Mouse (Mus musculus) heart, postnatal 0 days (tissue): ENCODE data around the gene Aaas. TPM values are rescaled to one million over a fixed set of nuclear protein-coding genes. Genes with fewer than 3 reads are reported as not detected.

ENCODE experiments used
- ATAC-seq: fragments of 200-750 bp; cut with Nextera tagmentation; 2 replicates; pipeline ENCODE4 v1.8.0; 2017; ENCODE audit warnings: low read depth, moderate number of reproducible peaks, moderate library complexity; ENCODE audit not compliant: insufficient read depth
- DNase-seq: peaks from one replicate; pipeline ENCODE4 v3.0.0-alpha.2; 2016; ENCODE audit warnings: low spot score
- H3K27ac ChIP-seq: fragments of 300-500 bp; sonication (generic); 2 replicates; pipeline ENCODE4 v1.5.1; 2014; ENCODE audit warnings: low read depth, mild to moderate bottlenecking
- H3K27me3 ChIP-seq: fragments of 300-500 bp; sonication (generic); 2 replicates; pipeline ENCODE4 v1.6.1; 2014; ENCODE audit warnings: low read length, mixed read lengths; ENCODE audit not compliant: control insufficient read depth, insufficient read depth
- H3K36me3 ChIP-seq: fragments of 300-500 bp; sonication (generic); replicated peaks from 2 replicates; pipeline ENCODE4 v1.6.1; 2014; ENCODE audit warnings: low read length, mixed read lengths; ENCODE audit not compliant: control insufficient read depth, insufficient read depth
- H3K4me1 ChIP-seq: fragments of 300-500 bp; sonication (generic); 2 replicates; pipeline ENCODE4 v1.6.1; 2014; ENCODE audit warnings: antibody characterized with exemption; ENCODE audit not compliant: control insufficient read depth, insufficient read depth
- H3K4me2 ChIP-seq: fragments of 300-500 bp; sonication (generic); 2 replicates; pipeline ENCODE4 v1.6.1; 2014; ENCODE audit warnings: low read depth, mild to moderate bottlenecking, low read length, moderate library complexity
- H3K4me3 ChIP-seq: fragments of 300-500 bp; sonication (generic); 2 replicates; pipeline ENCODE4 v1.5.1; 2014; ENCODE audit warnings: low read depth, low read length
- H3K9ac ChIP-seq: fragments of 300-500 bp; sonication (generic); replicated peaks from 2 replicates; pipeline ENCODE4 v1.6.1; 2014; ENCODE audit warnings: low read depth, low read length, mixed read lengths
- H3K9me3 ChIP-seq: fragments of 300-500 bp; sonication (generic); replicated peaks from 2 replicates; pipeline ENCODE4 v1.6.1; 2016; ENCODE audit warnings: low read length; ENCODE audit not compliant: control insufficient read depth
- CTCF ChIP-seq: IDR thresholded peaks from 2 replicates; pipeline ENCODE4 v1.5.1; 2016; ENCODE audit warnings: antibody characterized with exemption, control low read depth, low read depth
- EP300 ChIP-seq: IDR thresholded peaks from 2 replicates; pipeline ENCODE4 v1.6.1; 2016; ENCODE audit warnings: antibody characterized with exemption, low read depth
- WGBS: fragments of 180-500 bp; shearing (Covaris S2); extraction: QIAGEN DNeasy Blood & Tissue Kit; methylation state at CpG from one replicate; pipeline ENCODE4 v1.1.7; 2014; 5-methylcytosine and 5-hydroxymethylcytosine counted together
- polyA plus RNA-seq: library from polyadenylated mRNA; unstranded; fragments of >200 nt; fragmentation: Nextera tagmentation; extraction: Ambion mirVana; gene quantifications from 2 replicates; pipeline ENCODE4 v1.2.1, GENCODE M21; 2015
- total RNA-seq: library from RNA; depleted of rRNA; stranded (reverse); fragments of >200 nt; gene quantifications from 2 replicates; pipeline ENCODE4 v1.2.3, GENCODE M21; 2014; ENCODE audit warnings: low replicate concordance; rRNA removed

The Aaas gene
- total RNA-seq: 25.9 and 59.6 TPM in 2 replicates
- polyA plus RNA-seq: 18.8 and 20.4 TPM in 2 replicates

GRCm38 (mm10) chr15:102350138-102350941 lies at the start of gene Aaas:
Gene Aaas, minus strand, starts transcription at chr15:102350771.
- Histone ChIP-seq H3K27ac (peak within 1 kb of the TSS; percentile 80), H3K36me3 (peaks cover 4% of the 10 kb centered on the region), H3K4me3 (peak within 1 kb of the TSS; percentile 85), H3K4me2 (peak within 1 kb of the TSS; percentile 90), H3K9ac (peak within 1 kb of the TSS; percentile 81), H3K27me3 (no peaks in the 10 kb centered on the region), H3K9me3 (no peaks in the 10 kb centered on the region), H3K4me1 (peaks cover 14% of the 10 kb centered on the region; the same call in 1 of the 2 replicates)
- peak; percentile 95 for DNase-seq
- TF ChIP-seq EP300 (no peak), CTCF (peak; percentile 80)
- peak; percentile 89 for ATAC-seq
- WGBS: under 1% methylated on average over 56 of the region's 56 CpGs

DNA sequence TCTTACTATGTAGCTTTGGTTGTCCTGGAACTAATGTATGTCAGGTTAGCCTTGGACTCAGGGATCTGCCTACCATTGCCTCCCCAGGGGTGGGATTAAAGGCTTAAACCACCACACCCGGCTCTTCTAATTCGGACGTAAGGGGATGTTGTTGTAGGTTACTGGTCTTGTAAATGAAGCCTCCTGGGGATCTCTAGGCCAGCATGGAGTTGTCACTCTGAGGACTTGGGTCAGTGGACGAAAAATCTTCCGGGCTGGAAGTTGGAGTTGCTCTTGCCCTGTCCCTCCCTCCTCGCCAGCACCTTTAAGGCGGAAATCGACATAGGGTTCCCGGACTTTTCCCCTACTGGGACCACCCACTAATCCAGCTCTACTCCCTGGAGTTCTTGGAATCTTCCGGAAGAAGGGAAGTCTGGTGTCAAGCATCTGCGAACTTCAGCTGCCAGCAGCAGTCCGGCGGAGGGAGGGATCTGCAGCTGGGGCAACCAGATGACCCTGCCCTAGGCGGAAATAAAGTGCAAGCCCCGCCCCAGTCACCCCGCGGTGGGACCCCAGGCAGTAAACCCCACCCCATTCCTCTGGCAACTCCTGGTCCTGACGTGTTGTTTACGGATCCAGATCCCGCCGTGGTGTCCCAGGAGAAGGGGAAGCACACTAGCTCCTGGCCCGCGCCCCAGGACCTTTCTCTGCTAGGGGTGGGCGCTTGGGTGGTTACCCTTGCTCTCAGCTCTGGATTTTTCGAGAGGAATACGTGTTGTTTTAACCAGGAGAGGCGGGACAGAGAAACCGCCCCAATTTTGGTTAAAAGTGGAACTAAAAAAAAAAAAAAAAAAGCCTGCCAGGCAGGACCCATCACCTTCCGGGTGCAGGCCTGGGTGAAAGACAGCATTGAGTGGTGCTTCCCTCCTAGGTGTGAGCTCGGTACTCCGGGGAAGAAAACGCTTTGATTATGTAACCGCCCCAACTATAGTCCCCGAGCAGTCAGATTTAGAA lies 49.0 kb upstream of the Aaas start:
- DNase-seq (peak; percentile 90), ATAC-seq (peak; percentile 91)
- Histone ChIP-seq H3K9ac (peak overlapping the region; percentile 62), H3K9me3 (no peaks in the 10 kb centered on the region), H3K36me3 (no peaks in the 10 kb centered on the region), H3K4me2 (peak overlapping the region; percentile 68), H3K4me3 (peak overlapping the region; percentile 50), H3K4me1 (peaks cover 10% of the 10 kb centered on the region), H3K27ac (peak overlapping the region; percentile 96), H3K27me3 (no peaks in the 10 kb centered on the region)
- TF ChIP-seq EP300 (peak; percentile 48; the same call in 1 of the 2 replicates), CTCF (no peak)
- 1% methylated on average over 34 of the region's 34 CpGs for WGBS

- H3K36me3 ChIP-seq: no peaks in the 10 kb centered on the region
- peaks cover 9% of the 10 kb centered on the region; the same call in 1 of the 2 replicates for H3K4me1 ChIP-seq
- peak overlapping the region; percentile 62; the same call in 1 of the 2 replicates for H3K9ac ChIP-seq
- WGBS: 32% methylated on average over 5 of the region's 5 CpGs
- H3K4me2 ChIP-seq: peak overlapping the region; percentile 68
- H3K27ac ChIP-seq: peak overlapping the region; percentile 96
- no peak for DNase-seq
- H3K4me3 ChIP-seq: peak overlapping the region; percentile 50; the same call in 1 of the 2 replicates
- no peaks in the 10 kb centered on the region for H3K27me3 ChIP-seq
- no peak for TF ChIP-seq CTCF
- TF ChIP-seq EP300: no peak
- no peak for ATAC-seq
- no peaks in the 10 kb centered on the region for H3K9me3 ChIP-seq
Measured at GRCm38 (mm10) chr15:102398629-102399028, 48.1 kb upstream of the Aaas start.

GRCm38 (mm10) chr15:102395061-102395460 lies 44.5 kb upstream of the Aaas start:
- peak overlapping the region; percentile 57 for H3K27ac ChIP-seq
- no peaks in the 10 kb centered on the region for H3K9me3 ChIP-seq
- peaks cover 9% of the 10 kb centered on the region; the same call in 1 of the 2 replicates for H3K4me1 ChIP-seq
- no peak overlapping the region; the same call in 1 of the 2 replicates for H3K9ac ChIP-seq
- ATAC-seq (no peak), DNase-seq (no peak)
- H3K4me2 ChIP-seq: no peak overlapping the region
- no peaks in the 10 kb centered on the region for H3K27me3 ChIP-seq
- no peak overlapping the region for H3K4me3 ChIP-seq
- WGBS: 17% methylated on average over 3 of the region's 3 CpGs
- no peak for TF ChIP-seq CTCF
- TF ChIP-seq EP300: no peak
- no peaks in the 10 kb centered on the region for H3K36me3 ChIP-seq

- H3K36me3 ChIP-seq: no peaks in the 10 kb centered on the region
- ATAC-seq (peak; percentile 28), DNase-seq (no peak)
Measured at GRCm38 (mm10) chr15:102393584-102394014, 43.0 kb upstream of the Aaas start.

More at GRCm38 (mm10) chr15:102393584-102394014, 43.0 kb upstream of the Aaas start:
- Histone ChIP-seq H3K9ac (no peak overlapping the region), H3K27ac (peak overlapping the region; percentile 57), H3K4me2 (no peak overlapping the region), H3K4me1 (peaks cover 9% of the 10 kb centered on the region; the same call in 1 of the 2 replicates), H3K4me3 (no peak overlapping the region), H3K9me3 (no peaks in the 10 kb centered on the region), H3K27me3 (no peaks in the 10 kb centered on the region)
- TF ChIP-seq EP300 (no peak), CTCF (no peak)
